Mouse (Mus musculus) heart, postnatal 0 days (tissue): ENCODE data around the gene Csnk2a1.

Source experiments
- CTCF ChIP-seq: IDR thresholded peaks from 2 replicates; pipeline ENCODE4 v1.5.1; 2016; ENCODE audit warnings: antibody characterized with exemption, control low read depth, low read depth
- EP300 ChIP-seq: IDR thresholded peaks from 2 replicates; pipeline ENCODE4 v1.6.1; 2016; ENCODE audit warnings: antibody characterized with exemption, low read depth

- TF ChIP-seq CTCF (peak; percentile 89), EP300 (no peak)
Measured at GRCm38 (mm10) chr2:152197301-152197712, 29.3 kb upstream of the Csnk2a1 start.
